Mouse (Mus musculus): ENCODE measurements at regions not wholly inside any gene's neighbourhood (a gene's known extent, or its start where the extent isn't known, plus 50 kb on each side); places are given as distances from the start of the nearest gene placed in this dataset.

- TF ChIP-seq POLR2A (IDR thresholded peaks at IDR 0.05; ENCODE audit: low read depth, low read length), result no peak
- no peak for TF ChIP-seq CTCF (IDR thresholded peaks at IDR 0.05; ENCODE audit: extremely low read depth, insufficient read depth, insufficient read length, insufficient replicate concordance)
Observed at GRCm38 (mm10) chr12:12777422-12777821, 164.3 kb downstream of the Mycn start.

All from spleen, adult 2 months (tissue).